Mouse (Mus musculus) telencephalon, adult 2 months (tissue): Measurements from ENCODE around the gene Fxn.

Source experiments
- DNase-seq: peaks from one replicate; pipeline ENCODE4 v3.0.0-alpha.2; 2011; ENCODE audit warnings: low read depth, low spot score

Fxn gene

GRCm38 (mm10) chr19:24300994-24301767 is 20.8 kb upstream of the Fxn start:
- DNase-seq, result no peak

DNA sequence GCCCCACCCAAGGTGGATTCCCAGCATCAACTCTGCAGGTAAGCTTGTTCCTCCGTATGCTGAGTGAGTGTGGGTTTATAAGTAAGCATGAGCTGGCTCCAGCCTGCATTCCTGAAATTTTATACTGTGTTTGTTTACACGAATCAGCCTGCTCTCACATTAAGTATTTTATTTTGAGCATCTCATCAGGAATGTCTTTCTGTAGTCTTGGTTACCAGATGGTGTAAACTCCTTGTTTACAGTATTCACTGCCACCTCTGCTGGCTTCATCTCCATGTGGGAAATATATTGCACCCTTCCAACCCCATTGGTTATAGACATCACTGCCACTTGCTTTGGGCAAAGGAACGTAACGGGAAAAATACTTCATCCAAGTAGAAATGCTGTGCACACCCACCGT is 13.1 kb upstream of the Fxn start:
- DNase-seq, result no peak

- no peak for DNase-seq
These were observed 3.8 kb upstream of the Fxn start for GRCm38 (mm10) chr19:24284187-24284586.

DNA sequence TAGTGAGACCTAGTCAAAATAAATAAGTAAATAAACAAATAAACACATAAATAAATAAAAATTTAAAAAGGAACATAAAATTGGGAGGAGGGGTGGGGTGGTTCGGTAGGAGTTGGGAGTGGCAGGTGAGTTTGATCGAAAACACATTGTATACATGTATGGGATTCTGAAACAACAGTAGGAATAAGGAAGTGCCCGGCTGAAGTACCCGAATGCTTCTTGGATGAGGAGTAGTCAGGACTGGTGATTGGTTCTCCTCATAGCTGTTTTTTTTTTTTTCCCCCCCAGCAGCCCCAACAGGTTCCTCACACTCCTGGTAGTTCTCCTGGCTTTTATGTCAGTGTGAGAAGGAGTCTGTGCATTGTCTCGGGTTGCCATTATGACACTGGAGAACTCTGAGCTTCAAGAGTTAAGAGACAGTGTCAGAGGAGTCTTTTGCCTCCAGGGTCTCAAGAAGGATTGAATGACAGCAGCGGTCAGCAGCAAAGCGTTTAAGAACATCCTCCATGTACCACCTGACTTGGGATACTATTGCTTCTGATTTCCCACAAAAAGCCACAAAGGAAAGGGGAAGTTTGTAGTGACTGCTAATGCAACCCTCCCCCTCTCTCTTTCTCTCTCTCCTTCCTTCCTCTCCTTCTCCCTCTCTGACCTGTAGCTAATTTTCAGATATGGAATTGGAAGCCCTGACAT is 1.0 kb upstream of the Fxn start:
- no peak for DNase-seq

DNA sequence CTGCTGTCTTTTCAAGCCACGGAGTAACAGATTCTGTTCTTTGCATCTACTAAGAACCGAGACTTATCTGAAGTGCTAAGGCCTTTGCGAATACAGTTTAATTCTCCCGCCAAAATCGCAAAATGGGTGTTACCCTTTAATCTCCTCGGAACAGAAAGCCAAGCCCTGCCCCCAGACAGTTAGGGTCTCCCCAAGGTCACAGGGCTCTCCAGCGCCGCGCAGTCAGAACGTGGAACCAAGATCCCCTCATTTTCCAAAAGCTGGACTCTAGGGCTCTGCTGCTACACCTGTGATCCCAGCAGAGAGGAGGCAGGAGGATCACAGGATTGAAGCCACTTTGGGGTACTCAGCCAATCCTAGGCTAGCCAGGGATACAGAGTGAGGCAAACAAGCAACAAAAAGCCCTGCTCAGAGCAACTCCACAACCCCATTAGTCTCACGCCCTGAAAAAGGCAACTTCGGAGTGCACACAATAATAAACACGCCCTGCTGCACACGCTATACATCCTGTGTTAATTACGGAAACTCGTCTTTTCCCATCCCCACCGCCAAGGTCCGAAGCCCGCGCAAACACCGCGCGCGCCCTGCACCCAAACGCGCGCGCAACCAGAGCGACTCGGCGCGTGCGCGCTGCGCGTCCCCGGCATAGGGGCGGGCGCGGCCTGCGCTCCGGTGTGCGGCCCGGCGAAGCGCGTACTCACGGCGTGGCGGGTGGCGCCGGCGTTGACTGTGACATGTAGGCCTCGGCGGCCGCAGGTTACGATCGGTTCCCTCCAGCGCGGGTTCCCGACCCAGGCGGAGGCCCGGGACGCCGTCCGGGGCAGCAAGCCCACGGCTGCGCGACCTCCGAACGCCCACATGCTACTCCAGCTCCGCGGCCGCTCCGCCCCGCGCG is 452 bp downstream of the Fxn start:
- no peak for DNase-seq

GRCm38 (mm10) chr19:24278859-24279258 is 1.5 kb downstream of the Fxn start:
- DNase-seq, result no peak

- no peak for DNase-seq
These were observed 6.1 kb downstream of the Fxn start for GRCm38 (mm10) chr19:24274281-24274680.

GRCm38 (mm10) chr19:24271746-24272426 is 8.5 kb downstream of the Fxn start:
- peak; percentile 82 for DNase-seq

- no peak for DNase-seq
These were observed 9.1 kb downstream of the Fxn start for GRCm38 (mm10) chr19:24271326-24271725.

DNA sequence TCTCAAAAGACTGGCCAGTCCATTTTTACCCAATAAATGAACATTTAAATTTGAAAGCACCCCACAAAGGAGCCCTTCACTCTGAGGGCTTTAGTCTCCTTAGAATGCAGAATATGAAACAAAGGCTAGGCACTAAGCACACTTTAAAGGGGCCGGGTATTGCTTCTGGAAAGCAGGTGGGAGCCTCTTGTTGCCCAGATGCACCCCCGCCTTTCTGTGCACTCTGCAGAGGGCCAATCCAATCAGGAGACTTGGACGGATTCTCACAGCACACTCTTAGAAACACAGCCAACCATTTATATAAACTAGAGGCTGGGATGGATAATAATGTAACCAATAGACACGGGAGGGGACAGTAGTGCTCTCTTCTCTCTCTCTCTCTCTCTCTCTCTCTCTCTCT is 11.9 kb downstream of the Fxn start:
- DNase-seq, result no peak

DNA sequence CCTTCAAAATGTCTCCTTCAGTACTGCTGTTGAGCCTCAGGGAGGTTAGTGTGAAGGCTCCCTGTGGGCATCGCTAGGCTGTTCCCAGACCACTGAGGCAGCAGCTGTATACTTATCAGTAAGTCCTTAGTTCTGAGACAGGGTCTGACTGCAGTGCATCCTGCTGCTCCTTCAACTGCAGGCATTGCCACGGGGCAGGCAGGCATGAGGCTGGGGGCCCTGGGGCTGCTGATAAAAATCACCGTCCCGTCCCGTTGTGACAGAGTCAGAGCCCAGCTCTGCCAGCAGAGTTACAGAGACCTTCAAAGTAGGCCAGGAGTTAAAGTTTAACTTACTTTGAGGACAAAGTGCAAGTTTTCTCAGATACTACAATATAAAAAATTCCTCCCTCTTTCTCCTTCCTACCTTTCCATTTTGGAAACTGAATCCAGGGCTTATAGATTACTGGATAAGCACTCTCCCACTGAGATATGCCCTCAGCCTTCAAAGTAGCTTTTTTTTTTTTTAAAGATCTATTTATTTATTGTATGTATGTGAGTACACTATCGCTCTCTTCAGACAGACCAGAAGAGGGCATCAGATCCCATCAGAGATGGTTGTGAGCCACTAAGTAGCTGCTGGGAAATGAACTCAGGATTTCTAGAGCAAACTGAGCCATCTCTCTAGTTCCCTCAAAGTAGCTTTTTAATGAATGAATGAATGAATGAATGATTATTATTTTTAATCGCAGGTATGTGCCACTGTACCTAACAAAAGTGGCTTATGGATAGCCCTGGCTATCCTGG is 14.2 kb downstream of the Fxn start:
- no peak for DNase-seq

DNA sequence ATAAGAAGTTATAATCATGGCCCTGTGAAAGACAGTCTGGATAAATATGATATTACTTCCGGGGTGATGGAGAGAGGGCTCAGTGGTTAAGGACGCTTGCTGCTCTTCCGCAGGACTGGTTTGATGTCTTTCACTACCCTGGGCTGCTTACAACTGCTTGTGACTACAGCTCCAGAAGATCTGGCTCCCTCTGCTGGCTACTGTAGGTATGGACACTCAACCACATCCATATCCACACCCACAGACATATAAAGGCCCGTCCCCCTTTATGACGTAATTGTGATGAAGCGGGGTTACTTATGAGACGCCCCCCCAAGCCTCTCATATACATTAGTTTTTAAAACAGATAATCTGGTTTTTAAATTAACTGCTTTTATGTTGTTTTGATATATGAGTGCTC is 15.4 kb downstream of the Fxn start:
- DNase-seq, result peak; percentile 79

DNA sequence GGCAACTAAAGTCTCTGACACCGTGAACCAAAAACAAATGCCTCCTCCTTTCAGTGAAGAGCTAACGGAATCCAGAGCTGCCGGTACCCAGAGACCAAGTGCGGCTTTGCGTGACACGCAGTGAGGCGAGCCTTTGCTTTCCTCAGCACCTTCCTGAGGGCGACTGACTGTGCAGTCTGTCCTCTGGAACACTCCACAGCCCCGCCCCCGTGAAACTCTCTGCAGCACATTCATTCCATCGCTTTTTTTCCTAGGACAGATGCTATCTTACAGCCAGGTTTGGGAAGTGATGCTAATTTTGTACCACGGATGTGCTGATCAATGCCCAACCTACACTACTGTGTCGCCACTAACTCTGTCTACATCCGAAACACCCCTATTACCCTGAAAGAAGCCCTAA is 17.7 kb downstream of the Fxn start:
- DNase-seq, result no peak

GRCm38 (mm10) chr19:24259390-24260351 is 20.7 kb downstream of the Fxn start:
- DNase-seq, result no peak

GRCm38 (mm10) chr19:24258368-24258767 is 22.0 kb downstream of the Fxn start:
- DNase-seq, result no peak

DNA sequence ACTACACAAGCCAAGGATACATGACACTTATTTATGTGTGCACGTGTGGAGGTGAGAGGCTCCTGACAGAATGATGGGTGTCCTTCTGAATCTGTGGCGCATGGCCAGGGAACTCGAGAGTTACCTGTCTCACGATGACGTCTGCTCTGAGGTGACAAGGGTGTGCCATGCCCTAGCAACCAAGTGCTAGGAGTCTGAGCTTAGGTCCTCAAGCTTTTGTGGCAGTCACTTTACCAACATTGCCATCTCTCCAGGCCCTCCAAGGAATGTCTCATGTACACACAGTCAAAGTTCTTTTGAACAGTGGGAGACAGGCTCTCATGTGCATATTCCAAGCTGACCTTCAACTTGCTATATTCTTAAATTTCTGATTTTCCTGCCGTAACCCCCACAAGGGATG is 22.4 kb downstream of the Fxn start:
- no peak for DNase-seq

GRCm38 (mm10) chr19:24253657-24254260 is 26.6 kb downstream of the Fxn start:
- no peak for DNase-seq

GRCm38 (mm10) chr19:24251869-24252268 is 28.5 kb downstream of the Fxn start:
- DNase-seq, result no peak

- DNase-seq, result no peak
These were observed 37.1 kb downstream of the Fxn start for GRCm38 (mm10) chr19:24243340-24243739.
